In genomic region chr3:51388904-51389303, GRCm38 (mm10) we compare ENCODE assay signal across 8 mouse cellular contexts. TPM values are rescaled to one million over a fixed set of nuclear protein-coding genes. Genes with fewer than 3 reads are reported as not detected.
A peak's percentile ranks its signal among the peaks of the same experiment; 100 is the strongest.
DNase-seq lines count a peak whose midpoint lies in the region; ATAC-seq lines count a peak whose summit lies in the region.

No protein-coding gene starts in this region.

- no peak for ATAC-seq in forebrain, embryonic 15.5 days (replicated peaks)
- ATAC-seq in liver, embryonic 15.5 days (ENCODE audit: insufficient read depth): peak; percentile 97
- ATAC-seq in stomach, embryonic 16.5 days (ENCODE audit: insufficient read depth, low FRiP score): no peak
- ATAC-seq in cerebellum, adult (ENCODE audit: insufficient number of reproducible peaks, low FRiP score, low TSS enrichment): no peak

- H3K4me1 ChIP-seq in forebrain, embryonic 15.5 days: 0 out of 2 replicates have a peak, but pooled peaks cover 5% of the 10 kb centered on the region
- peaks cover 35% of the 10 kb centered on the region for H3K4me1 ChIP-seq in liver, embryonic 15.5 days (replicated peaks)
- H3K4me1 ChIP-seq in stomach, embryonic 16.5 days (ENCODE audit: control insufficient read depth, insufficient read depth, low read length): peaks cover 5% of the 10 kb centered on the region; the same call in 1 of the 2 replicates

- H3K9ac ChIP-seq in forebrain, embryonic 15.5 days (replicated peaks): no peak overlapping the region
- H3K9ac ChIP-seq in liver, embryonic 15.5 days: peak overlapping the region; percentile 53
- H3K9ac ChIP-seq in stomach, embryonic 16.5 days (ENCODE audit: low read length): peak overlapping the region; percentile 11

- H3K4me3 ChIP-seq in forebrain, embryonic 15.5 days: no peak overlapping the region
- peak overlapping the region; percentile 49 for H3K4me3 ChIP-seq in liver, embryonic 15.5 days (replicated peaks)
- peak overlapping the region; percentile 8 for H3K4me3 ChIP-seq in stomach, embryonic 16.5 days (replicated peaks; ENCODE audit: low read length)

- no peaks in the 10 kb centered on the region for H3K9me3 ChIP-seq in forebrain, embryonic 15.5 days
- H3K9me3 ChIP-seq in liver, embryonic 15.5 days (replicated peaks): no peaks in the 10 kb centered on the region
- no peaks in the 10 kb centered on the region for H3K9me3 ChIP-seq in stomach, embryonic 16.5 days (replicated peaks; ENCODE audit: control insufficient read depth, low read length)

- H3K4me2 ChIP-seq in forebrain, embryonic 15.5 days (replicated peaks): peak overlapping the region; percentile 24
- peak overlapping the region; percentile 79 for H3K4me2 ChIP-seq in liver, embryonic 15.5 days
- peak overlapping the region; percentile 40 for H3K4me2 ChIP-seq in stomach, embryonic 16.5 days (ENCODE audit: low read depth, low read length)

- whole genome bisulfite sequencing in forebrain, embryonic 15.5 days: 10% methylated on average over 13 of the region's 13 CpGs
- WGBS in liver, embryonic 15.5 days (ENCODE audit: insufficient replicate concordance): 2% methylated on average over 13 of the region's 13 CpGs
- 7% methylated on average over 13 of the region's 13 CpGs for WGBS in stomach, embryonic 16.5 days

- DNase-seq in retina, postnatal 1 day: peak; percentile 46
- DNase-seq in retina, embryonic 14.5 days (ENCODE audit: low spot score): no peak
- DNase-seq in frontal cortex, postnatal 14 days (ENCODE audit: low spot score in 2 of 2): no peak
- no peak for DNase-seq in lung, postnatal 14 days

- 0 out of 2 replicates have a peak, but pooled peaks cover 3% of the 10 kb centered on the region for H3K27me3 ChIP-seq in forebrain, embryonic 15.5 days
- 0 out of 2 replicates have a peak, but pooled peaks cover 3% of the 10 kb centered on the region for H3K27me3 ChIP-seq in liver, embryonic 15.5 days
- H3K27me3 ChIP-seq in stomach, embryonic 16.5 days (ENCODE audit: control insufficient read depth, insufficient read depth, low read length): no peaks in the 10 kb centered on the region; the same call in 1 of the 2 replicates

- no peak overlapping the region for H3K27ac ChIP-seq in forebrain, embryonic 15.5 days (replicated peaks)
- H3K27ac ChIP-seq in liver, embryonic 15.5 days (replicated peaks): peak overlapping the region; percentile 75
- H3K27ac ChIP-seq in stomach, embryonic 16.5 days (ENCODE audit: low read length): no peak overlapping the region

- no peaks in the 10 kb centered on the region for H3K36me3 ChIP-seq in forebrain, embryonic 15.5 days
- H3K36me3 ChIP-seq in liver, embryonic 15.5 days (replicated peaks): no peaks in the 10 kb centered on the region
- no peaks in the 10 kb centered on the region for H3K36me3 ChIP-seq in stomach, embryonic 16.5 days (ENCODE audit: control insufficient read depth, insufficient read depth, low read length)

RNA-seq across cellular contexts. Expression of gene Mgarp, which starts 7.6 kb away (rescaled TPM):
- polyA plus RNA-seq in forebrain, embryonic 15.5 days (2015; fragmentation: Nextera tagmentation; extraction: Ambion mirVana): 0.50 and 0.60 TPM in 2 replicates
- 1.3 and 1.9 TPM in 2 replicates for polyA plus RNA-seq in liver, embryonic 15.5 days (2015; fragmentation: Nextera tagmentation; extraction: Ambion mirVana)
- 4.2 and 4.5 TPM in 2 replicates for polyA plus RNA-seq in stomach, embryonic 16.5 days (2015; fragmentation: Nextera tagmentation; extraction: Ambion mirVana)

RNA-seq across cellular contexts. Expression of gene Ndufc1, which starts 19.9 kb away (rescaled TPM):
- polyA plus RNA-seq in forebrain, embryonic 15.5 days (2015; fragmentation: Nextera tagmentation; extraction: Ambion mirVana): 732 and 752 TPM in 2 replicates
- 308 and 386 TPM in 2 replicates for polyA plus RNA-seq in liver, embryonic 15.5 days (2015; fragmentation: Nextera tagmentation; extraction: Ambion mirVana)
- 640 and 740 TPM in 2 replicates for polyA plus RNA-seq in stomach, embryonic 16.5 days (2015; fragmentation: Nextera tagmentation; extraction: Ambion mirVana)

RNA-seq across cellular contexts. Expression of gene Naa15, which starts 26.0 kb away (rescaled TPM):
- polyA plus RNA-seq in forebrain, embryonic 15.5 days (2015; fragmentation: Nextera tagmentation; extraction: Ambion mirVana): 56.5 and 65.6 TPM in 2 replicates
- polyA plus RNA-seq in liver, embryonic 15.5 days (2015; fragmentation: Nextera tagmentation; extraction: Ambion mirVana): 20.4 and 22.3 TPM in 2 replicates
- polyA plus RNA-seq in stomach, embryonic 16.5 days (2015; fragmentation: Nextera tagmentation; extraction: Ambion mirVana): 25.3 and 28.9 TPM in 2 replicates

RNA-seq across cellular contexts. Expression of gene Elf2, which starts 48.4 kb away (rescaled TPM):
- polyA plus RNA-seq in forebrain, embryonic 15.5 days (2015; fragmentation: Nextera tagmentation; extraction: Ambion mirVana): 53.6 and 54.8 TPM in 2 replicates
- polyA plus RNA-seq in liver, embryonic 15.5 days (2015; fragmentation: Nextera tagmentation; extraction: Ambion mirVana): 22.3 and 22.6 TPM in 2 replicates
- polyA plus RNA-seq in stomach, embryonic 16.5 days (2015; fragmentation: Nextera tagmentation; extraction: Ambion mirVana): 58.2 and 58.7 TPM in 2 replicates

Comparison
In these comparisons a context has a peak if more than half of its experiments do, and no peak if none do; other contexts are left out.
1. H3K4me2 ChIP-seq: peak in every context shown above with its lines; median percentile 79 in liver, embryonic 15.5 days; 40 in stomach, embryonic 16.5 days; 24 in forebrain, embryonic 15.5 days.